Mouse (Mus musculus): ENCODE measurements around the gene Dao.

Gene Dao

DNA sequence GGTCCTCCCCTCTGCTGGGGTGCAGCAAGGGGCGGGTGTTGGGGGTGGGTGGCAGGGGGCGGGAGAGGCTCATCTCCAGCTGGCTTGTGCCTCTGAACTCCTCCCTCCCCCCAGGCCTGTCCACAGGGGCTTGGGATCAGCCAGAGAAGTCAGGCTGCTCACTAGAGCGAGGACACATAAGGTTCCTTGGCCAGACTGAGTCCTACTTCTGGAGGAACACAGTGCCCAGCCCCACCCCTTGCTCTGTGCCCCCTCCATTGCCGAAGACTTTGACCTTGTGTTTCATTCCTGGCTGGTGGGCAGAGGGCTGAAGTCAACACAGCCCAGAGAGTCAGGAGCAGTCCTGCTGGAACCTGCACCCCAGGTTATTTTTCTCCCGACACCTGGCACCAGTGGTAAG is at the start of gene Dao:
Gene Dao, plus strand, starts transcription at position 162 of the 400 bp plus-strand sequence.
- no peak for DNase-seq

DNA sequence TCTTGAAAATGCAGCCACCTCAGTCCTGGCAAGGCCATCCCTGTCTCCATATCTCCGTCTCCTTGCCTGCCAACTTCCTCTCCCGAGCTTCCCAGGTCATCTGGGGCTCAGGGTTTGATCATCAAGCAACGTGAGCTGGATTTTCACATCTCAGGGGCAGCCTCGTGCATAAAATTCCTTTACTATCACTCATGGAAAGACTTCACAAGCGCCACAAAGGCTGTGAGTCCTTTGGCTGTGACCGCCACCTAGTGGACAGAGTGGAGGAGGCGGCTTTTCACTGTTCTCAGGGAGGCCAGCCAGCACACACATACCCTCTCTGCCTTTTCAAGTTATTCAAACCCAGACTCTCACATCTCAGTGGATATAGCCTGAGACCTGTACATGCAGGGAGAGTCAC is 49.1 kb upstream of the Dao start:
- DNase-seq: peak; percentile 87

DNA sequence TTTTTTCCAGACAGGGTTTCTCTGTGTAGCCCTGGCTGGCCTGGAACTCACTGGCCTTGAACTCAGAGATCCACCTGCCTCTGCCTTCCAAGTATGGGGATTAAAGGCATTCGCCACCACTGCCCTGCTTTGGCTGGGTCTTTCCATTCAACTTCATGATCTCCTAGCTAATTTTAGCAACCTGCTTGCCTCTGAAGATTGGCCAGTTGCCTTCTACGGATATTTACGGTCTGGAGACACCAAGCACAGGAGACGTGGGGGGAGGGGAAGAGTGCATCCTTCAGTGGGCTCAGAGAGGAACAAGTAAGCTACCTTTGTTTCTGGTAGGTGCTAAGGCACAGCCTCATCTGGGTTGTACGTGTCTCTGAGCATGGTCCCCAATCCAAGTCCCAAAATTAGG is 48.2 kb upstream of the Dao start:
- DNase-seq: no peak

DNA sequence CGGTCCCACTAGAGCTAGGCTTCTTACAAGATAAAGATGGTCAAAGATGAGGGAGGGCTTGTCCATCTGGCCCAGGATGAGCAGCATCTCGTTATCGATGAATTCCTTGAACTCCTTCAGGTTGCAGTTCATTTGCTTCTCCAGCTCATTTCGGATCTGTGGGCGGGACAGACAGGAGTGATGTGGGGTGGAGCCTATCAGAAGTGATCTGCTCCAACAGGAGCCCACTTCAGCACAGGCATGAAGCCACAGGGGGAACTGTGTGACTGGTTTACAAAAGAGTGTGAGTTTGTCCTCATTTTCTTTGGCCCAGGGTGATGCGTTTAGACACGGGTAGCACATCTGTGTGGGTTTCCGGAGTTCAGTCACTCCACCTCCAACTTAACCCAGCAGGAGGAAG is 47.8 kb upstream of the Dao start:
- no peak for DNase-seq

DNA sequence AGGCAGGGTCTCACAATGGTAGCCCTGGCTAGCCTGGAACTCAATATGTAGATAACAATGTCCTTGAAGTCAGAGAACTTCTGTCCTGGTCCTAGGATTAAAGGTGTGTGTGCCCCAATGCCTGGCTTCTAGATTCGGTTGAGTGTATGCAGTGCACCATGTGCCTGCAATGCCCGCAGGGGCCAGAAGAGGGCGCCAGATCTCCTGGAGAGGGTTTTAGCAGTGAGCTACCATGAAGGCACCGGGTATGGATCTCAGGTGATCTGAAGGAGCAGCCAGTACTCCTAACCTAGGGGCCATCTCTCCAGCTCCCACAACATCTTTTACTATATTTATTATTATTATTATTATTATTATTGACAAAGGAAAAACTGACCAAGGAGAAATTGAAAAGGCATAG is 47.0 kb upstream of the Dao start:
- DNase-seq: peak; percentile 78

DNA sequence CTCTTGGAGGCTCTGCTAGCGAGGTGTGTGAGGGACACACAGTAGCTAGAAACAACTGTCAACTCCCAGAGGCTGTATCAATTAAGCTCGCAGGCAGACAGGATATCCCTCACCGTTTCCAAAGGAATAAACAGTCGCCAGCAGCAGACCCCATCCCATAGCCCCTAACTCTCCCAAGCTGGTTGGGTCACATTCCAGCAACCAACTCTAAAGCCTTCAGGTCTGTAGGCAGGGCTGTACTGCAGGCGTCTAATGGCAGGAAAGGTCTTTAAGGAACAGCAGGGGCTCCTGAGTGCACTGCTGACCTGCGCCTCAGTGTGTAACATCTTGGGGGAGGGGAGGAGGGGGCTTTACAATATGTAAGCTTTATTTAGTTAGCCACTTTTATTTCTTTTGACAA is 44.5 kb upstream of the Dao start:
- DNase-seq: no peak

DNA sequence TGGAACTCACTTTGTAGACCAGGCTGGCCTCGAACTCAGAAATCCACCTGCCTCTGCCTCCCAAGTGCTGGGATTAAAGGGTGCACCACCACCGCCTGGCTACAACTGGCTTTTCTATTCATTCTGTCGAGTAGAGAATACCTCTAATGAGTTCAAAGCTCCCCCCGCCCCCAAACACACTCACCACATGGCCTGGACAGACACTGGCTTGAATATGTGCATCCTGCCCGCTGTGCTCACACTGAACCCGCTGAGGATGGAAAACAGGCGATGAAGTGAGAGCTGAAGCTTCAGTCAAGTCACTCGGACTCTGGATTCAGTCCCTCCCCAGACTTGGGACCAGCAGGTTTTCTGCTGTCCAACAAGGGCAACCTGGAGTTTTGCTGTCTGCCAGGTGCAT is 43.1 kb upstream of the Dao start:
- no peak for DNase-seq

DNA sequence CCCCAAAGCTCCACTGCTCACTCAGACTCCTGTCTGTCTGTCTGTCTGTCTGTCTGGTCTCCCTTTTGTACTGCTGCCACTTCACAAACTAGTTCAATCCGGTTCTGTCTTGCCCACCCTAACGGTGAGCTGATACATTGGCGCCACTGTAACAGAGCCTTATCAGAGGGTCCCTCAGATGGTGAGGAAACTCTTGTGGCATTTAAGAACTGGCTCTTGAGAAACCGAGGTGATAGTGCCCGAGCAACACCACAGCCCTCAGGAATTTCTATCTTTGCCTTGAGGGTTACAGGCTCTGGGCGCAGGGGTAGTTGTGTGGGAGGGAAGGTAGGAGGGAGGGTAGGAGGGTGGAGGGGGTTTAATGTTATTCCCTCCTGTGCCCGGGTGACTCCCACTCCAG is 41.7 kb upstream of the Dao start:
- no peak for DNase-seq

DNA sequence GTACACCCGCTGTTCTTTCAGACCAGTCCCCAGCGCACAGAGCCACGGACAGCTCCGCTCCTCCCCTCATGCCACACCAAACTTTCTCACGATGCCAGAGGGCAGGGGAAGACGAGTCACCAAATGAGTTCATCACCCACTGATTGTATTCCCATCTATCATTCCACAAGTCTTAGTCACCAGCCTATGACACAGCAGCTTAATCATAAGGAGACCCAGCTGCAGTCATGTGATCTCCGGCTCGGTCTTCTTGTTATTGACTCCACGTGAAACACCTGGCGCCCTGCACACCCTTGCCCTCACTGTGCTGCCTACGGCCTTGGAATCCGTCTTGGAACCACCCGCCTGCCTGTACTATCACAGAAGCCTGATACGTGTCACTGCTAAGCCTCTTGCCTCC is 38.5 kb upstream of the Dao start:
- DNase-seq: no peak

DNA sequence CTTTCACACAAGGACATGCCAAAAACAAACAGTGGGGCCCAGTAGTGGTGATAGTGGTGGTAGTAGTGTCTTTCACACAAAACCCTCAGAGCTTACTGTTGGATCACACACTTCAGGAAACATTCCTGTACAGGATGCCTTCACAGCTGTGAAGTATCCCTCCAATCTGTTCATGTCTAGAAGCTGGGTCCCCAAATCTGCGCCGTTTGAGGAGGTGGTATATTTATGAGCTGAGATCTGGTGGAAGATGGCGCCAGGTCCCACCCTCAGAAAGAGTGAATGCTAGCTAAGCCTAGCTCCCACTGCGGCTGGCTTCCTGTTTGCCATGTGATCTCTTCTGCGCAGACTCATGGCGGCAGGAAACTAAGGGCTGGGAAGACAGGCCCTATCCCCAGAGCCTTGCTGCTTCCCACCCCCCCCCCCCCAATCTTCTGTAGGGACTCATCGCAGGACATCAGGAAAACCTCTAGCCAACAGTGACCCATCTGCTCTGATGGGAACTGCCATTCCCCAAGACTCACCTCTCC is 37.8 kb upstream of the Dao start:
- DNase-seq: no peak

DNA sequence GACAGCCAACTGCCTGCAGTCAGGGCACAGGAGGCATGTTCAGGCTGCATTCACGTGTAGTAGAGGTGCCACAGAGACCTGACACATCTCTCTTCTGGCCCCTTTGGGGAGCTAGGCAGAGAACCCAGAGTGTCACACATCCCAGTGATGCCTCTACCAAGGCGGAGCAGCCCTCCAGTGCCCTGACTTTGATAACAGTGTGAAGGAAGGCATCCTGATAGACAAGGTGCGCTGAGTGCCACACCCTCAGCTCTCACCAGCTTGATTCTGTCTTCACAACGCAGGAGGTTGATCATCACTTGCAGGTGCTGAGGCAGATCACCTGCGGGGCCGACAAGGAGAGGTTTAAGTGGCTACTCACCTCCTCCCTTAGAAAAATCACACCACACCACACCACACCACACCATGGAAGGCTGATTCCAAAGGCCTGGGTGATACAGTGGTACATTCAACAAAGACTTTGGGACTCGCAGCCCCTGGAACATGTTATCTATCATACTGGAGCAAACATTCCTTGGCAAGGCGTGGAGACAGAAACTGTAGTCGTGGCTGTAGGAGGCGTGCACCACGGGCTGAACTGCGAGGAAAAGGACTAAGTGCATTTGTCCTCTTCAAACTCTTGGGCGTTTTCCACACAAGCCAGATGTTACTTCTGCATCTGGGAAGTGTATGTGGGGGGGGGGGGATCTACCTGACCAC is 36.9 kb upstream of the Dao start:
- DNase-seq: no peak

DNA sequence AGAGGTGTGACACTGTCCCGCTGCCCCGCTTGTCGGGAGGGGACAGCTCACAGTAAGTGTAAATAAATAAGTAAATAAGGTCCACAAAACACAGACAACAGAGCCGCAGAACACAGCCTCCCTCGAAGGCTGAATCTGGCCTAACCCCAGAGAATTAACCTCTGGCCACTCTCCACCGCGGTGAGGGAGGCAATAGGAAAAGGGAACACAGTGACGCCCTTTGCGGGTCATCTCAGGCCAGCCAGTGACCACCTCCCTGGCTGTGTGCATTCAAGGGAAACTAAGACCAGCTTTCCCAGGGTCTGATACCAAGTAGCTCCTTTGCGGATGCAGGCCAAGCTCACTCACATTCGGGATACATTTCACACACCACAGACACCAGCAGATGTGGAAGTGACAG is 35.1 kb upstream of the Dao start:
- DNase-seq: no peak

DNA sequence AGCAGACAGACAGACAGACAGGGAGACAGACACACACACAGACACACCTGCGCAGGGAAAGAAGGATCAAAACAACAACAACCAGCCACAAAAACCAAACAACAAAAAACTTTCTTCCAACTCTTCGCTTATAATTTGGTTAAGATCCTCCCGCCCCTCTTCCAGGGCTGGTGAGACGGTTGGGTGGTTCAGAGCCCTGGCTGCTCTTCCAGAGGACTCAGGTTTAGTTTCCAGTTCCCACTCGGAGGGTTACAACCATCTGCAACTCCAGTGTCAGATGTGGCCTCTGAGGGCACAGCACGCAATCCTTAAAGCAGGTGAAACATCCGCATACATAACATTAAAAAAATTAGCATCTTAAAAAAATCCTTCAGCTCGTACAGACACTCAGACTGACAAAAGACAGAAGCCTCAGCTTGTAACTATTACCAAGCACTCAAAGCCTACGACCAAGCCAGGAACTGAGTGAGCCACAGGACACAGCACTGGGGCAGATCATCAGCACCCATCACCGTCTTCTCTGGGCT is 32.0 kb upstream of the Dao start:
- no peak for DNase-seq

DNA sequence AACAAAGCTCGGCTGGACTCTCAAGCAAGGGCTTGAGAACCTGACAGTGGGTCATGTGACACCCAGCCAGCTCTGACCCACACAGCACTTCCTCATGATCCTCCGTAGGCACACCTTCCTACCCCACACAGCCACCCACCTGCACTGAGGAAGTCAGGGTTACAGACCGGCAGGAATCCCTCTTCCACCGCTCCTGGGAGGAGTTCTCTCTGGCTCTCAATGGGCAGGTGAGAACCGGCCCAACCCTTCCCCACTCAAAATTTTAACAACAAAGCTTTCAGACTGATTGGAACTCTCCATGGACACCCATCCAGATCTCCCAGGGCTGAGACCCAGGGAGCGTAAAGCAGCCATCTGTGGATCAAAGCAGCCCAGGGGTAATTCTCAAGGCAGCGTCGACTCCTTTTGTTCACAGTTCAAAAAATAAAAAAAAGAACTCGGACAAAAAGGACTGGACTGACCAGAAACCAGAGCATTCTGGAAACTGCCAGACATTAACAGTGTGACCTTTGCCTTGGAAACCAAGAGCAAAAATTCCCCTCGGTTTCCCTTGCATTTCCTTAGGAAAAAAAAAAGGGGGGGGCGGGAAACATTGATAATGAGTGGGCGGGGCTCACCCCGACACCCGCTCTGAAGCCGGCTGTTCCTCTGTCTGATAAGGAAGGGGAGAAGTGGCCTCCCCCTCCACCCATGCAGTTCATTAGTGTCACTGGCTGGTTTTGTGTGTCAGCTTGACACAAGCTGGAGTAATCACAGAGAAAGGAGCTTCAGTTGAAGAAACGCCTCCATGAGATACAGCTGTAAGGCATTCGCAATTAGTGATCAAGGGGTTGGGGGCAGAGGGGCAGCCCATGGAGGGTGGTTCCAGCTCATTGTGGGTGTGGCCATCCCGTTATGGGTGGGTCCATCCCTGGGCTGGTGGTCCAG is 30.7 kb upstream of the Dao start:
- DNase-seq: no peak

DNA sequence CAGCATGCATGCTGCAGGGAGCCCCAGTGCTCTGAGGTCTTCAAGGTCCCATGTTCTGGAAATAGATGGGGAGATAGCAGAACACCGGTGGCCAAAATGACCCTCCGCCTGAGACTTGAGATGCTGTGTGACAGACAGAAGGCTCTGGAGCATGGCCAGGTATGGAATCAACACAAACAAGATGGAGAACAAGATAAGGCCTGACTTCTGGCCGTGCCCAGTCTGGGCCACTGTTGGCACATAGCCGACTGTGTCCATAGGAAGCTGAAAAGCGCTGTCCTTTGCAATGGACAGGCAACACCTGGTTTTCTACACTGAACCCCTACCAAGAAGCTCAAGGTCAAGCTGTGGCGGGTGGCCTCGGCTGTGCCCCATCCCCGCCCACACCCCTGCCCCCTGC is 29.7 kb upstream of the Dao start:
- no peak for DNase-seq

DNA sequence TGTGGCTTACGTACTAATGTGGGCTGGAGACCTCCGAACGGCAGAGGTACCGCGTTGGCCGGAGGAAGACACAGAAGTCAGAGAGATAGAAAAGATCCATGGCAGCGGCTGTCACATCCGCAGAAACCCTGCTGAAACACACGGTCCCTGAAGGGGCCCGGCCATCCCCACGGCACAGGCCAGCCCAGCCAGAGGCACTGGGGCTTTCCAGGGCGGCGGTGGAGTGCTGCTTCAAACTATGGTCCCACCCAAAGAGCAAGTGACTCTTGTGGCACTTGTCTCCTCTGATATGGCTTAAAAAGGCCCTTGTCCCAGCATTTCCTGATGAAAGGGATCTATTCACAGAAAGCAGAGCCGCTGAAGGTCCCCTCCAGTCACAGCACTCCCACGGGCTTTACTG is 28.9 kb upstream of the Dao start:
- no peak for DNase-seq

DNA sequence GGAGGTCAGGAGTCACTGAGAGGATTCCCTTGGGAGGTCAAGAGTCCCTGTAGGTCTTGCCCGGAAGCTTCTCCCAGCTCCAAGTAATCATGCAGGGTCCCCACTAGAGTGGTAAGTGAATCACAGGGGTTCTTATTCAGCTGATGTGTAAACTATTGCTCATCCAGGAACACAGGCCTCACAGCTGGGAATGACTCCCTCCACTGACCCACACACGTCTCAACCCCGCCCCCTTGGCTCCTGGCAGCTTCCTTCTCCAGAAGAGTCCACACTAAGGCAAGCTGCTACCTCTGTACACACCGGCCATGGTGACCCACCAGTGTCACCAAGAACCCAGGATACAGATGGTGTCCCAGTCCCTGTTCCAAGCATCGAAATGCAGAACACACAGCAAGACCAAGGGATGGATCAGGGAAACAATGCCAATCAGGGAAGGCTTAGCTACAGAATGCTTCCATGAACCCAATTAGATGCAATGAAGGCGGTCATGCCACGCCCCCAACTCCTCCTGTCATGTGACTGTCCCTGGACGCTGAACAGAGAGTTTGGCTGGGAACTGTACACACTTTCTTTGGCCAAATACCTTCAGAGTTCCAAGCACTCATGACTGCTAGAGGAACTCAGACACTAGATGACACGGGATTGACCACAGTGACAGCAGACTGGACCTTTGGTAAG is 27.8 kb upstream of the Dao start:
- DNase-seq: no peak

DNA sequence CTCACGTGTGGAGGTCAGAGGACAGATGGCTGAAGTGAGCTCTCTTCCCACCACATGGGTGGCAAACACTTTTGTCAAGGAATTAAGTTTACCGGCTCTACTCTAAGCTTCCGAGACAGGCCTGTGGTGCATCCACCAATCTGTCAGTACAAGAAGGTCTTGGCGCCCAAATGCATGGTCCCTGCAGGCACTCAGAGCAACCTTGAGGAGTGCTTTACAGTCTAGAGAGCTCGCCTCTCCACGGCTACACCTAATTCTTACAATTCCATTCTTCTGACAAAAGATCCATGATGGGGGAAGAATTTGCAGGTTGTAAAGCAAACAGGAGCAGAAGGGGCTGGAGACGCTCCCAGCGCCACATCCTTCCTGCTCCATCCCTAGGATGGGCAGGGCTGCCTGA is 26.9 kb upstream of the Dao start:
- no peak for DNase-seq

DNA sequence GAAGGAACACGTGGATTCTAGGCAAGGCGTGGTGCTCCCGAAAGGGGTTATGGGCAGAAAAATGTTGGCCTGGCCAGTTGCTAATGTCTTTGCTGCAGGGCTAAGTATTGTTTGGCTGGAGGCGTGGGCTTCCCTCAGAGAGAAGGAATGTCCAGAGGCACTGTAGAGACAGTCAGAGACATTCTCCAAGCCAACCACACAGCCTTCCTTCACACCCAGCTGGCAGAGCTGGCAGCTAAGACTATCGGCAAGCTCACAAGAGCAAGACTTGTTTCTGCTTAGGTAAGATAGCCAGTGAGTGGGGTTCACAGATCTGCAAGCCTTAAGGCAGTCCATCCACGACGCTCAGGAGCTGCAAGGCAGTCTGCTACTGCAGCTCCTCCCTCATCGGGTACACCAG is 26.2 kb upstream of the Dao start:
- DNase-seq: no peak

DNA sequence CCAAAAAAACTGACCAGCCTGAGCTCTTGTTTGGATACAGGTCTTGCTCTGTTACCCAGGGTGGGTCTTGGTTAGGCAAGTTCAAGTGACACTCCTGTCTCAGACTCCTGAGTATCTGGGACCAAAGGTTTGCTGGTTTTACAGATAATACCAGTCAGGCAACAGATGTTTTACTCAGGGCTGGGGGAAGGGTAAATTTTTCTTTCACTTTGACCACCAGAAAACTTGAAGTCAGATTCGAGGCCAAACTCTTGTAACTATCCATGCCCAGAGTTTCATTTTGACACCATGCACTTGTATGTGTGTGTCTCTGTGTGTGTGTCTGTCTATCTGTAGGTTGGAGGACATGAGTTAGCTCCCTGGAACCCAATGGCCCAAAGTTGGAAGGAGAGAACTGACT is 23.0 kb upstream of the Dao start:
- DNase-seq: no peak

DNA sequence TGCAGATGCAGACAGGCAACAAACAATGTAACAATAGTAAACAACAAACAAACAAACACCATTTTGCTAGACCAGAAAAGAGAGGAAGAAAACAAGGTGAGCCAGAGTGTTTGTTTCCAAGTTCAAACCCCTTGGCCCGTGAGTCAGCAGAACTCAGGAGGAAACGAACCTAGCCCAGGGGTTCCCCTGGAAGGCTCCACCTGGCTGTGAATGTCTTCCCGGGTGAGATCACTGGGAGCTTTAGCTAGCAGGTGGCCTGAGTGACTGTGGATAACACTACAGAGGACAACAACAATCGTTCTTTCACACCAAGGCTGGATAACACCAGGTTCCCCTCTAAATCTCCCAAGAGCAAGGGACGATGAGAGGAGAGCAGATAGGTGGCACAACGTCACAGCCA is 22.3 kb upstream of the Dao start:
- DNase-seq: no peak

DNA sequence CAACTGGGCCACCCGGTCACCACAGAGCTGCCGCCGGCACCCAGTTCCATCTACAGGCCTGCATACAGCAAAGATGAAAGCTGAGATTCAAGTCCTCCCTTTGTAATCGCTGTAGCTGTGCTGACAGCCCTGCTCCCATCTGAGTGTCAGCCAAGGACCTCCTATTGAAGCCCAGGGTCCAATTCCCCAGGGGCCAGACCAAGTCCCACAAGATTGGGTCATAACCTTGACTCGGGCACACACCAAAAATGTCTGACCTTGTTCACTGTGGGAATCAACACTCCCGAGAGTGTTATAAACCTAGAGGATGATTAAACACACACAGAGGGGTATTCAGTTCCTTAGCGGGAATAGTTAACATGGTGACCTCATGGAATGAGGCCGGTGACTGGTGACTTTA is 21.7 kb upstream of the Dao start:
- DNase-seq: no peak

DNA sequence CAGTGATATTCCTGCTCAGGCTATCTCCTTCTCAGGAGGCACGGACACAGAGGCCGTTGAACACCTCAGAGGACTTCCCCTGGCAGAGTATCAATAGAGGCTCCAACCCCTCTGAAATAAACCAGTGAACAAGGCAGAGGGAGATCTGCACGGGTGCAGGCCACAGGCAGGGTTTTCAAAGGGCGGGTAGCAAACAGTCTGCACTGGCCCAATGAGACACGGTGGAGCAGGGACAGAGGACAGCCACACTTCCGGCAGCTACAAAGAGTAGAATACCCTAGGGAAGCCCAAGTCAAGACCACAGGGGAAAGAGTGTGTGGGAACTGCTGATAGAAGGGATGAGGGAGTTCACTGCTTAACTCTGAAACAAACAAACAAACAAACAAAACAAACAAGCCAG is 20.0 kb upstream of the Dao start:
- no peak for DNase-seq
